Mouse (Mus musculus) MEL (cell line): ENCODE results near the gene Sbno2. TPM values are rescaled to one million over a fixed set of nuclear protein-coding genes. Genes with fewer than 3 reads are reported as not detected.

ENCODE experiments used
- DNase-seq: peaks from one replicate; pipeline ENCODE4 v3.0.0; 2011; ENCODE audit warnings: low read depth, low spot score
- H3K27ac ChIP-seq: 2 replicates; pipeline ENCODE4 v1.5.1; 2012; ENCODE audit warnings: low read depth, mild to moderate bottlenecking, control low read depth, low read length, moderate library complexity; ENCODE audit not compliant: control insufficient read depth
- H3K27me3 ChIP-seq, 2 experiments: fragments of 150-350 bp in 1 of 2; sonication (generic) in 1 of 2; 2 replicates each; pipeline ENCODE4 v1.6.1; 2012; ENCODE audit warnings: low read length in 2 of 2, mild to moderate bottlenecking in 2 of 2, improper control_type of control experiment in 1 of 2, moderate library complexity in 1 of 2; ENCODE audit not compliant: insufficient read depth in 2 of 2, control insufficient read depth in 1 of 2
- H3K36me3 ChIP-seq, 2 experiments: 2 replicates each; pipeline ENCODE4 v1.6.1; 2012 to 2014; ENCODE audit warnings: low read length in 2 of 2, improper control_type of control experiment in 1 of 2, inconsistent platforms in 1 of 2, mild to moderate bottlenecking in 1 of 2; ENCODE audit not compliant: insufficient read depth in 2 of 2, control insufficient read depth in 1 of 2
- H3K4me1 ChIP-seq, 2 experiments: fragments of 150-350 bp in 1 of 2; sonication (generic) in 1 of 2; 2 replicates each; pipeline ENCODE4 v1.6.1; 2012; ENCODE audit warnings: low read length in 2 of 2, improper control_type of control experiment in 1 of 2, mild to moderate bottlenecking in 1 of 2; ENCODE audit not compliant: insufficient read depth in 2 of 2, control insufficient read depth in 1 of 2
- H3K4me3 ChIP-seq, 2 experiments: fragments of 150-350 bp in 1 of 2; sonication (generic) in 1 of 2; 2 replicates each; pipeline ENCODE4 v1.5.1; 2012; ENCODE audit warnings: low read depth in 2 of 2, low read length in 2 of 2, mild to moderate bottlenecking in 2 of 2, moderate library complexity in 2 of 2, control low read depth in 1 of 2, improper control_type of control experiment in 1 of 2; ENCODE audit not compliant: control insufficient read depth in 1 of 2, insufficient read depth in 1 of 2
- H3K79me2 ChIP-seq: 2 replicates; pipeline ENCODE4 v1.6.1; 2012; ENCODE audit warnings: mild to moderate bottlenecking, low read length, moderate library complexity; ENCODE audit not compliant: control insufficient read depth, poor library complexity, insufficient read depth
- H3K9ac ChIP-seq: 2 replicates; pipeline ENCODE4 v1.6.1; 2012; ENCODE audit warnings: low read depth, mild to moderate bottlenecking, control low read depth, low read length, moderate library complexity; ENCODE audit not compliant: control insufficient read depth, poor library complexity, severe bottlenecking
- H3K9me3 ChIP-seq: fragments of 150-350 bp; sonication (generic); replicated peaks from 2 replicates; pipeline ENCODE4 v1.6.1; 2012; ENCODE audit warnings: mild to moderate bottlenecking, low read length, improper control_type of control experiment, moderate library complexity; ENCODE audit not compliant: insufficient read depth
- E2F4 ChIP-seq: IDR thresholded peaks from 2 replicates; pipeline ENCODE4 v1.6.1; 2011; ENCODE audit warnings: low read depth, low read length, improper control_type of control experiment, borderline replicate concordance
- ELF1 ChIP-seq: IDR thresholded peaks from 2 replicates; pipeline ENCODE4 v1.6.1; 2014; ENCODE audit warnings: low read depth, mild to moderate bottlenecking, inconsistent platforms, low read length, improper control_type of control experiment, moderate library complexity
- ETS1 ChIP-seq: IDR thresholded peaks from 2 replicates; pipeline ENCODE4 v1.6.1; 2012; ENCODE audit warnings: low read depth, mild to moderate bottlenecking, inconsistent platforms, low read length, improper control_type of control experiment, moderate library complexity
- HCFC1 ChIP-seq: IDR thresholded peaks from 2 replicates; pipeline ENCODE4 v1.6.1; 2012; ENCODE audit warnings: low read depth, mild to moderate bottlenecking, inconsistent platforms, low read length, improper control_type of control experiment, moderate library complexity
- MAZ ChIP-seq: IDR thresholded peaks from 2 replicates; pipeline ENCODE4 v1.6.1; 2012; ENCODE audit warnings: low read depth, mild to moderate bottlenecking, inconsistent platforms, low read length, improper control_type of control experiment
- MYC ChIP-seq: IDR thresholded peaks from 2 replicates; pipeline ENCODE4 v1.6.1; 2011; ENCODE audit warnings: low read depth, mild to moderate bottlenecking, low read length, improper control_type of control experiment, moderate library complexity
- POLR2A ChIP-seq, 2 experiments: IDR thresholded peaks; 2 replicates each; pipeline ENCODE4 v1.6.1; 2011 to 2012; ENCODE audit warnings: low read length in 2 of 2, mild to moderate bottlenecking in 2 of 2, control low read depth in 1 of 2, improper control_type of control experiment in 1 of 2, low read depth in 1 of 2, moderate library complexity in 1 of 2; ENCODE audit not compliant: control insufficient read depth in 1 of 2, insufficient read depth in 1 of 2, poor library complexity in 1 of 2
- SIN3A ChIP-seq: IDR thresholded peaks from 2 replicates; pipeline ENCODE4 v1.6.1; 2012; ENCODE audit warnings: low read length, improper control_type of control experiment, inconsistent platforms
- SMC3 ChIP-seq: IDR thresholded peaks from 2 replicates; pipeline ENCODE4 v1.6.1; 2011; ENCODE audit warnings: low read depth, low read length, improper control_type of control experiment
- TAL1 ChIP-seq: IDR thresholded peaks from 2 replicates; pipeline ENCODE4 v1.6.1; 2012; ENCODE audit warnings: mild to moderate bottlenecking, inconsistent platforms, low read length, moderate library complexity, mixed read lengths
- TBP ChIP-seq: IDR thresholded peaks from 2 replicates; pipeline ENCODE4 v1.8.0; 2011; ENCODE audit warnings: low read depth, low read length, improper control_type of control experiment
- UBTF ChIP-seq: IDR thresholded peaks from 2 replicates; pipeline ENCODE4 v1.6.1; 2012; ENCODE audit warnings: low read depth, mild to moderate bottlenecking, inconsistent platforms, low read length, improper control_type of control experiment, moderate library complexity, borderline replicate concordance; ENCODE audit not compliant: insufficient read depth
- USF2 ChIP-seq, 2 experiments: IDR thresholded peaks; 2 replicates each; pipeline ENCODE4 v1.6.1; 2011 to 2012; ENCODE audit warnings: improper control_type of control experiment in 2 of 2, low read length in 2 of 2, borderline replicate concordance in 1 of 2, inconsistent platforms in 1 of 2, low read depth in 1 of 2, mild to moderate bottlenecking in 1 of 2; ENCODE audit not compliant: insufficient read depth in 1 of 2
- ZKSCAN1 ChIP-seq: IDR thresholded peaks from 2 replicates; pipeline ENCODE4 v1.6.1; 2012; ENCODE audit warnings: low read depth, mild to moderate bottlenecking, inconsistent platforms, low read length, improper control_type of control experiment, moderate library complexity
- polyA plus RNA-seq, 2 experiments: library from polyadenylated mRNA; stranded (reverse) in 1 of 2; unstranded in 1 of 2; fragments of >175 nt in 1 of 2; fragments of >200 nt in 1 of 2; gene quantifications; 2 replicates each; pipeline versions ENCODE4 v1.2.1 to v1.2.4; 2012; ENCODE audit warnings: low replicate concordance in 2 of 2, low read depth in 1 of 2; ENCODE audit not compliant: insufficient read length in 2 of 2, insufficient read depth in 1 of 2, missing spikeins in 1 of 2
- total RNA-seq: library from RNA; depleted of rRNA; stranded (reverse); fragments of 300-350 nt; gene quantifications from 2 replicates; pipeline ENCODE4 v1.2.3, GENCODE M21; 2012

Sbno2 gene
- total and polyA plus RNA-seq, 3 experiments: 15.8 to 29.0 TPM; not detected in 1

DNA sequence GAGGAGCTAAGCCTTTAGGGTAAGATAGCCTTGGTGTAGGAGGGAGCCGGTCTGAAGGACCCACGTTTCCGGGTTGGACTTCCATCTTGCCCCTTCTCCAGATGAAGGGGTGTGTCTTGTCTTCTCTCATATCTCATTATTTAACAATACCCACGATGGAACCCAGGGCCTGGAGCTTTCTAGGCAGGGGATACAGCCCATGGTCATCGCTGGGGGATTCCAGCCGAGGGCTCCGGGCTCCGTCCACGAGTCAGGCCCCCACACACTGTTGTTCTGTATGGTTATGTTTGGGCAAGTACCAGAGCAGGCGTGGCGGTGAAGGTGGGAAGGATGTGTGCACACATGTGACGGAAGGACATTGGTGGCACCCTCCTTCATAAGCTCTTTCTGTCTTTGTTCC is 38.8 kb upstream of the Sbno2 start:
- TF ChIP-seq E2F4 (no peak), MYC (no peak), HCFC1 (no peak)
- no peak overlapping the region for H3K9ac ChIP-seq
- no peaks in the 10 kb centered on the region for H3K27me3 ChIP-seq
- peaks cover 0 to 45% of the 10 kb centered on the region in 2 experiments; a peak in 3 of 4 replicates for H3K4me1 ChIP-seq
- H3K79me2 ChIP-seq: peaks cover 23% of the 10 kb centered on the region
- H3K27ac ChIP-seq: no peak overlapping the region
- no peak for DNase-seq
- no peaks in the 10 kb centered on the region for H3K9me3 ChIP-seq
- H3K4me3 ChIP-seq: no peak overlapping the region
- H3K36me3 ChIP-seq: peaks cover 0 to 16% of the 10 kb centered on the region in 2 experiments; a peak in 2 of 4 replicates

DNA sequence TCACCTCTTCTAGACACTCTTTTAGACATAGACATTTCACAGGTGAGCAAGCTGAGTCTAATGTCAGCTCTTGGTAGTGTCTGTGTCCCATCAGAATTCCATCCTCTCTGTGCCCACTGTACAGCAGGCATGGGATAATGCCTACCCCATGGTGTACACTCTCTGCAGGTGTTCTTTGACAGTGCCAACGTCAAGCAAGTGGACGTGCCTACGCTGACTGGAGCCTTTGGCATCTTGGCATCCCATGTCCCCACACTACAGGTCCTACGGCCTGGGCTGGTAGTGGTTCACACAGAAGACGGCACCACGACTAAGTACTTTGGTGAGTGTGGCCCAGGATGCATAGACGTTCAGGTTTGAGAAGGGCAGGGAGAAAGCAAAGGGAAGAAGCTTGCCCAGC is 38.3 kb upstream of the Sbno2 start:
- Histone ChIP-seq H3K4me3 (no peak overlapping the region), H3K4me1 (peaks cover 0 to 45% of the 10 kb centered on the region in 2 experiments; a peak in 3 of 4 replicates)

DNA sequence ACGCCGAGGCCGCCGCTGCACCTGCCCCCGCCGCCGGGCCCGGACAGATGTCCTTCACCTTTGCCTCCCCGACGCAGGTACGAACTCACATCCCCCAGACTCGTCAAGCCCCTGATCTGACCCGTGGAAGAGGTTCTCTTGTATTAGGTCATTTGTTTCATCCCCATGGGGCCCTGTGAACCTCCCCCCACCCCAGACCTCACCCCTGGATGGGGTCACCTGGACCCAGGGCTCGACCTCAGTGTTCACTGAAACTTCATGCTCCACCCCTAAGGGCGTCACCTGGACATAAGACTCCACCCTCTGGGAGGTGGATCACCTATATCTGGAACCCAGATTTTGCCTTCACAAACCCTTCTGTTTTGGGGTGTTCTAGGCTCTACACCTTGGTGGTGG is 37.2 kb upstream of the Sbno2 start:
- Histone ChIP-seq H3K9me3 (no peaks in the 10 kb centered on the region), H3K27me3 (no peaks in the 10 kb centered on the region), H3K4me3 (peak overlapping the region; percentile 72 to 79), H3K79me2 (peaks cover 29% of the 10 kb centered on the region), H3K9ac (peak overlapping the region; percentile 89), H3K36me3 (peaks cover 0 to 19% of the 10 kb centered on the region in 2 experiments; a peak in 2 of 4 replicates), H3K4me1 (peaks cover 0 to 47% of the 10 kb centered on the region in 2 experiments; a peak in 3 of 4 replicates), H3K27ac (peak overlapping the region; percentile 46)
- DNase-seq: no peak
- TF ChIP-seq MYC (peak; percentile 11; the same call in 1 of the 2 replicates), SMC3 (0 out of 2 replicates have a peak, but pooled peaks have one; percentile 6), SIN3A (0 out of 2 replicates have a peak, but pooled peaks have one; percentile 48), ETS1 (peak; percentile 5; the same call in 1 of the 2 replicates), USF2 (IDR thresholded peaks at IDR 0.05; ENCODE audit: borderline replicate concordance in 1 of 2, insufficient read depth in 1 of 2, low read depth in 1 of 2, low read length in 2 of 2) (no peak), ZKSCAN1 (no peak)

More for the DNA sequence above, 38.3 kb upstream of the Sbno2 start:
- DNase-seq: no peak
- TF ChIP-seq MYC: no peak
- TF ChIP-seq E2F4: no peak
- TF ChIP-seq TBP: no peak
- no peak for TF ChIP-seq ELF1
- TF ChIP-seq USF2 (IDR thresholded peaks at IDR 0.05; ENCODE audit: borderline replicate concordance in 1 of 2, insufficient read depth in 1 of 2, low read depth in 1 of 2, low read length in 2 of 2): no peak
- TF ChIP-seq TAL1: no peak
- no peak for TF ChIP-seq SMC3
- no peak for TF ChIP-seq MAZ
- TF ChIP-seq POLR2A (IDR thresholded peaks at IDR 0.05; ENCODE audit: control insufficient read depth in 1 of 2, insufficient read depth in 1 of 2, low read depth in 1 of 2, low read length in 2 of 2, poor library complexity in 1 of 2): no peak
- TF ChIP-seq UBTF: no peak
- TF ChIP-seq ETS1: no peak
- no peaks in the 10 kb centered on the region for H3K27me3 ChIP-seq
- H3K9ac ChIP-seq: no peak overlapping the region
- H3K9me3 ChIP-seq: no peaks in the 10 kb centered on the region
- H3K36me3 ChIP-seq: peaks cover 0 to 16% of the 10 kb centered on the region in 2 experiments; a peak in 2 of 4 replicates
- H3K79me2 ChIP-seq: peaks cover 25% of the 10 kb centered on the region
- H3K27ac ChIP-seq: no peak overlapping the region
